Mouse (Mus musculus) cerebellum, adult 11-12 months (tissue): Measurements from ENCODE around the gene Camk1d.
A peak's percentile ranks its signal among the peaks of the same experiment; 100 is the strongest.
"Not testable (repeated sequence)": the region's sequence is repeated elsewhere in the genome, so short reads cannot be mapped to it uniquely, and the experiment has no call there.

Experiments
- DNase-seq: peaks from one replicate; pipeline ENCODE4 v3.0.0; 2022

Gene Camk1d

GRCm38 (mm10) chr2:5388381-5388780, 325.9 kb downstream of the Camk1d start:
- no peak for DNase-seq

GRCm38 (mm10) chr2:5381712-5382710, 332.3 kb downstream of the Camk1d start:
- peak; percentile 66 for DNase-seq

GRCm38 (mm10) chr2:5380973-5381372, 333.3 kb downstream of the Camk1d start:
- no peak for DNase-seq

GRCm38 (mm10) chr2:5378922-5379321, 335.4 kb downstream of the Camk1d start:
- DNase-seq = not testable (repeated sequence)

GRCm38 (mm10) chr2:5378066-5378672, 336.1 kb downstream of the Camk1d start:
- no peak for DNase-seq

GRCm38 (mm10) chr2:5372886-5373429, 341.4 kb downstream of the Camk1d start:
- DNase-seq = no peak

- peak; percentile 38 for DNase-seq
These were observed 343.0 kb downstream of the Camk1d start for GRCm38 (mm10) chr2:5371316-5371715.

- DNase-seq = peak; percentile 43
These were observed 343.7 kb downstream of the Camk1d start for GRCm38 (mm10) chr2:5370591-5370990.

- no peak for DNase-seq
These were observed 350.5 kb downstream of the Camk1d start for GRCm38 (mm10) chr2:5363836-5364235.

GRCm38 (mm10) chr2:5358049-5358448, 356.3 kb downstream of the Camk1d start:
- no peak for DNase-seq

GRCm38 (mm10) chr2:5357056-5357455, 357.3 kb downstream of the Camk1d start:
- no peak for DNase-seq

GRCm38 (mm10) chr2:5352821-5353522, 361.3 kb downstream of the Camk1d start:
- DNase-seq = no peak

- no peak for DNase-seq
These were observed 369.0 kb downstream of the Camk1d start for GRCm38 (mm10) chr2:5345344-5345743.

GRCm38 (mm10) chr2:5327533-5328250, 386.6 kb downstream of the Camk1d start:
- DNase-seq = no peak

GRCm38 (mm10) chr2:5324806-5325205, 389.5 kb downstream of the Camk1d start:
- DNase-seq = peak; percentile 12

- no peak for DNase-seq
These were observed 392.5 kb downstream of the Camk1d start for GRCm38 (mm10) chr2:5321660-5322295.

- no peak for DNase-seq
These were observed 395.2 kb downstream of the Camk1d start for GRCm38 (mm10) chr2:5319138-5319537.

- DNase-seq = no peak
These were observed 397.6 kb downstream of the Camk1d start for GRCm38 (mm10) chr2:5316763-5317162.

GRCm38 (mm10) chr2:5316217-5316616, 398.1 kb downstream of the Camk1d start:
- no peak for DNase-seq

GRCm38 (mm10) chr2:5315291-5315828, 399.0 kb downstream of the Camk1d start:
- no peak for DNase-seq

GRCm38 (mm10) chr2:5314530-5315166, 399.7 kb downstream of the Camk1d start:
- DNase-seq = no peak
